Mouse (Mus musculus): Measurements from ENCODE around the gene Gm17018.

Gm17018 gene

GRCm38 (mm10) chr19:45549128-45549915 is 11.1 kb upstream of the Gm17018 start:
- no peak for DNase-seq

DNA sequence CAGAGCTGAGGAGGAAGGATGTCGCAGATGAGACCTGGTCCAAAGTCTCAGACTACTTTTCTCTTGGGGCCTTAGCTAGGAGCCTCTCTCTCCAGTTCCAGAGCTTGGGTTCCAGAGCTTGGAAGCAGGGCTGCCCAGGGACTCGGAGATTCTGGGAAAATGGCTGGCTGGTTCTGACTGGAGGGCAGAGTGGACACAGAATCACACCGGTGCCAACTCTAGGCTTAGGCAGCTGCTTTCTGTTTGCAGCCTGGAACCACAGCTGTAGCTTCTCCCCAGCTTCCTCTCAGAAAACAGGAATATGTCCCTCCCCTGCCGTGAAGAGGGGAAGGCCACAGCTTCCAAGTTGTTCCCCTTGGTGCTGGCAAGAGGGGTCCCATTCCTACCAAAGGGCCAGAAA is 10.5 kb upstream of the Gm17018 start:
- DNase-seq = no peak

- no peak for DNase-seq
Observed at GRCm38 (mm10) chr19:45552187-45552586, 8.2 kb upstream of the Gm17018 start.

GRCm38 (mm10) chr19:45554136-45554535 is 6.3 kb upstream of the Gm17018 start:
- DNase-seq = no peak

DNA sequence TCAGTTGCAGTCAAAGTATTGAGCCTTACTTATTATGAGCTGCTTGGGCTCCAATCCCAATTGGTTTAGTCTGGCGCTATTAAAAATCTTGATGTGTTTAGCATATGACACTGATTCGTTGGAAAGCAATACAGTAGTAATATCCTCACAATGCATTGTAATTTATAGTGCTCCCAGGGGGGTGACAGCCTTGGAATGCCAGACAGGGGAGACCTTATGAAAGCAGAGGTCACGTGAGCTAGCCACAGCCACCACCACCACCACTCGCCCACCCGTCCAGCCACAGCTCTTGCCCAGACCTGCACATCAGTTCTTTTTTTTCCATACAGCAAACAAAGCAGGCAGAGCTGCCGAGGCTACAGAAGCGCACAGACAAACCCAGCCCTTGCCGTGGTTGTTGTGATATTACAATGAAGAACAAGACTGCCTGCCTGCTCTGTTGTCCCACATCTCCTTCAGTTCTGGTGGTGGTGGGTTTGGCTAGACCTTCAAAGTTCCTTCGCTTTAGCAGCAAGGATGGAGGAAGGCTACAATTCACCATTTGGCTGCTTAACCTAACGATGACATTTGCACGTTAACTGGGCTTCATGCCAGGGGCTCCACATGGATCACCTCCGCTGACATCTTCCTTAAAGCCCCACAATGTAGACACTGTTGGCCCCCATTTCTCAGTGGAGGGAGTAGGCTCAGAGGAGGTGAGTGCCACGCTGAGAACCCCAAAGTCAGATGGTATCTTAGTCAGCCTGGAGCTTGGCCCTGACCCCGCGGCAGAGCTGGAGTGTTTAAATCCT is 5.7 kb downstream of the Gm17018 start:
- DNase-seq = no peak

- no peak for DNase-seq
Observed at GRCm38 (mm10) chr19:45567367-45567766, 7.0 kb downstream of the Gm17018 start.

- DNase-seq = no peak
Observed at GRCm38 (mm10) chr19:45573033-45573432, 12.6 kb downstream of the Gm17018 start.

- peak; percentile 60 to 73 for DNase-seq
Observed at GRCm38 (mm10) chr19:45573861-45574267, 13.4 kb downstream of the Gm17018 start.

- no peak for DNase-seq
Observed at GRCm38 (mm10) chr19:45574339-45574898, 14.0 kb downstream of the Gm17018 start.

GRCm38 (mm10) chr19:45574941-45575631 is 14.7 kb downstream of the Gm17018 start:
- DNase-seq = peak; percentile 54 to 66

GRCm38 (mm10) chr19:45575632-45576001 is 15.2 kb downstream of the Gm17018 start:
- no peak for DNase-seq

DNA sequence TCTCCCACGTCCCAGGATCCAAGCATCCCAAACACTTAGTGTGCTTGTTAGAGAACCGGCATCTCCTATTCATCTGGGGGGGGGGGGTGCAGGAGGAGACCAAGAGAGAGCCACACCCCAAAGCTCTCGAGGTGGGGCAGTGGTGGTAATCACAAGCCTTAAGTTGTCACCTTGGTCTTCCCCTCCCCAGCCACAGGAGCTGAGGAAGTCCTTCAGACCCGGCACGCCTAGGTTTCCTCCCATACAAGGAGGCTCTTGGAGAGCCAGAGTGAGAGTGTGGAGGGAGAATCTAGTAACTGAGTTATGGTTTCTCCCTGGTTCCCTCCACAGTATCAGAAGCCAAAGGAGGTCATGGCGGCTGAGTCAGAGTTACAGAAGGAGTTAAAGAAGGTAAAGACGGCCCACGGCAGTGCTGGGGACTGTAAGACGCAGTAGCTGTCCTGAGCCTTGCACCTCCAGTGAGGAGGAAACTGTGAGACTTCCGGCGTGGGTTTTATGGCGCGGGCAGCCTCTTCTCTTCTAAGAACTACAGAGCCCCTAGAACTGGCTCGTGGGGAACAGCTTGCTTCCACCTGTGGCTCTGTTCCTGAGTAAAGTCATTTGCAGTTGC is 16.8 kb downstream of the Gm17018 start:
- DNase-seq = peak; percentile 57 to 72

DNA sequence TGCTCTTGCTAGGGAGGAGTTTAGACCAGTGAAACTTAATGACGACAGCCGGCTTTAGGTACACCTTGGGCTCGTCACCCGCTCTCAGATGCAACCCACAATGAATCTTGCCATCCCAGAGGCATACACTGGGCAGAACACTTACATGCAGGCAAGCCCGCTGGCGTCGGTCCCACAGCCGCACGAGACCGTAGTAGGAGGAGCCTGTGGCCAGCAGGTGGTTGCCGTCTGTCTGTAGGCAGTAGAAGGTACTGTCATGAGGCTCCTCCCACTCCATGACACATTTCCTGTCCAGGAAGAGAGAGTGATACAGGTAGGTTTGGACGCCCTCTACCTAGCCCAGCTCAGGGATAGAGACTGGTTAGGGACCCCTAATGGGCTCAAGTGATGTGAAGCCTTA is 18.6 kb downstream of the Gm17018 start:
- no peak for DNase-seq

DNA sequence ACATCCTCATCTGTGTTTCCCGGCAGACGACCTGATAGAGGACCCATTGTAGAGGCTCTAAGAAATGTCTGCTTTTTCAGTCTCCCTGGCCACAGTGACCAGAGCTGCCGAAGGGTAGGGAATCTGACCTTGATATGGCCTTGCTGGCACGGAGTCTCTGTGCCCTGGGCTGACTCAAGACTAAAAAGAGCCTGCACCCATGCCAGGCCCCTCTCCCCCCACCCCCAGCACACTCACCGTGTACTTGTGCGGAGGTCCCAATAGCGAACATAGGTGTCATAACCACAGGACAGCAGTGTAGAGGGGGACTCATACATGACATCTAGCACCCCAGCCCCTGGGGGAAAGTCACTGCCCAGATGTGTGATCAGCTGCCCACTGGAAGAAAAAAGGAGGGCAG is 19.0 kb downstream of the Gm17018 start:
- no peak for DNase-seq

- DNase-seq = no peak
Observed at GRCm38 (mm10) chr19:45580235-45580634, 19.8 kb downstream of the Gm17018 start.

GRCm38 (mm10) chr19:45581257-45581656 is 20.8 kb downstream of the Gm17018 start:
- no peak for DNase-seq

DNA sequence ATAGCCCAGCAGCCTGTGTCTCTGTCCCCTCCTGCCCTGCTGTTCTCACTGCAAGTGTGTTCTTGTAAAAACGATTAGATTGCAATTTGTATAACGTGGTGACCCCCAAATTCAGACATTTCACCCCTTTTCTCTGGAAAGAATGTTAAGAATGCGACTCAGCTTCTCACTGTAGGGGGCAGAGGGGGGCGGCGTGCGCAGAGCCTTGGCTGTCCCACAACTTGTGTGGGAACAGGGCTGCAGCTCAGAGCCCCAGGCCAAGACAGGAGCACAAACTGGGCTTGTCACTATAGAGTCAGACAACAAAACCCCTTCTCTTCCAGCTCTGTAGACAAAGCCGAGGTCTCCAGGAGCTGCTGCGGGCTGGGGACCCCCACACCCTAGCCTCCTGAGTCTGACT is 21.7 kb downstream of the Gm17018 start:
- no peak for DNase-seq

DNA sequence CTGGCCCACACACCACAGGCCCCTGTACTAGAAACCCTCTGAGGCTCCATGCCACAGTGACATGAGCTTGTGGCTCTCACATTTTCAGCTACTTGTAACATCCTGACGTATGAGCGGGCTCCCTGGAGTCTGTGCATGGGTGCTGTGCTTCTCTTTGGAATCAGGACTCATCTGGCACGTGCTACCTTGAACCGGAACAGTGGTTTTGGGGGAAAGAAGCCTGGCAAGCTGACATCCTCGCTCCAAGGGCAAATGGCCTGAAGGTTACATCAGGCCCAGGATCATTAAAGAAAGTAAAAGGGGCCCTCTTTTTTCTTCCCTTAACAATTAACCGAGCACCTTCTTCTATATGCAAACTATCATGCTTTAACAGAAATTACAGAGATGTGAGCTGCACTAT is 22.7 kb downstream of the Gm17018 start:
- no peak for DNase-seq

DNA sequence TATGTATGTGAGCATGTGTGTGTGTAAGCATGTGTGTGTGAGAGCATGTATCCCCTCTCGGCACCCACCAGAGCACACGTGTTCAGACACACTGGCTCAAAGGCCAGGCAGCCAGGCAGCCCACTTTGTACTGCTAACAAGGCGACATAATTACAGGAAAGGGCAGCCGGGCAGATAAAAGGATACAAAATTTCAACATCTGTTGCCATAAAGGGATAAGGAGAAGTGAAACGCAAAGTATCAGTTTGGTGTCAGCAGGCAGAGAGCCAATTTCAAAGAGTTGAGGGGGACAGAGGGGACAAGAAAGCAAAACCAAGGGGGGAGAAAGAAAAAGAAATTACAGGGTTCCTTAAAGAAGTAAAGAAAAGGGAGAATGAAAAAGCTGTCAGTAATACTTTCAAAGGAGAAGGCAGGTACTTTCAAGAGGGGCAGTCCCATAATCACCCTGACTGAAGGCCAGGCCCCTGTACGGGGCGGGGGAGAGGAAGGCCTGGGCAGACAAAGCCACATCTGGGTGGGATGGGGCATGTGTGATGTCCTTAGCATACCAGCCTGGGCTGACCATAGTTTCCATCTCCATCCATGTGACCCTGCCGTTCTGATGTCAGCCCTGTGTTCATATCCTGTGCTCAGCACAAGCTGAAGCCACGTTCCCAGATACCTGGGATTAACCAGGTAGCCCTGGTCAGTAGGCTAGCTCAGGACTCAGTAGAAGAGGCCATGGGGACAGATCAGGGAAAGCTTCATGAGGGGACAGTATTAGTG is 24.6 kb downstream of the Gm17018 start:
- DNase-seq = no peak

DNA sequence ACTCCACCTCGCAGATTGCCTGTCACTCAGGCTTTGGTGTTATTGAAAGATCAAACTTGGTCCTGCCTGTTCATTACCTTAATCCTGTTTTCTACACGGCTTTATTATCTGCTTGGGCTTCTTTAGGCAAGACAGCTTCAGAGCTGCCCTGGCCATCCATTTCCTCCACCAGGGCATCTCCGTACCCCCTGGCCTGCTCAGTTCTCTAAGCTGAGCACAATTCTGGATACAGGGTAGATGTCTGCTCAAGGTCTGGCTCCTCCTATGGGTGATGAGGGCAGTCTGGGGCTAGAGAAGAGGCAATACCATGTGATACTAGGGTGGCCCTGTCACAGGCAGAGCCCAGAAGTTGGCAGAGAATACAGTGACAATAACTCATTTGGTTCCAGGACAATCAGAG is 26.4 kb downstream of the Gm17018 start:
- no peak for DNase-seq

DNA sequence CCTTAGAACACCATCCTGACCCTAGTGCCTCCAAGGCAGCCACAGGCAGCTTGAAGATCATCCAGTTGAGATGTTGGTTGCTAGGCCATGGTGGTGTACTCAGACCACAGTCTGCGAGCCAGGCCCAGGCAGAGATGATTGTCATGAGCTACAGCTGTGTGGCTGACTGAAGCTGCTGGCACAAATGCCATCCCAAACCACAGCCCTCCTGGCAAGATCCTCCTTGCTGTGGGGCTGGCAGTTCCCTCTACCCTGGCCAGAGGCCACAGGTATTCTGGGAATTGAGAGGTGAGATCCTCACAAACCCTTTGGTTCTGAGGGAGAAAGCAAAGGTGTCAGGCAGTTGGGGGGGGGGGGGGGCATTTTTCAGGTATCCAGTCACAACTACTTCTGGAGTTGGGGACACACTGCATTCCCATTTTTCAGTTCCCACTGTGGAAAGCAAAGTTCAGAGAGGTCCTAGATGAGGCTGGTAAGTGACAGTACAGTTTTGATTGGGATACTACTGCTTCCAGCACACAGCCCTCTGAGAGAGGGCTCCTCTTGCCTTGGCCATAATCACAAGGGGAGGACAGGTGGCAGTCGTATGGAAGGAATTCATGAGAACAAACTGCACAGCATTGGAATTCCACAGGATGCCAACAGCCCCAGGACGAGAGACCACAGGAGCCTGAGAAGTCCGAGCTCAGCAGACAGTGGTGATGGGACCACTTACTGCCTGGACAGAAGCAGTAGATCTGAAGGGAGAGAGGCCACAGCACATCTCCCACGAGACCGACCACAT is 27.3 kb downstream of the Gm17018 start:
- DNase-seq = no peak

Data from thymus, adult 18-20 months (tissue).